Mouse (Mus musculus) gastrocnemius, postnatal 4 days (tissue): ENCODE measurements around the gene Cyb5d1. TPM values are rescaled to one million over a fixed set of nuclear protein-coding genes. Genes with fewer than 3 reads are reported as not detected.
A peak's percentile ranks its signal among the peaks of the same experiment; 100 is the strongest.

Experiments used
- DNase-seq, 2 experiments: peaks; one replicate each; pipeline ENCODE4 v3.0.0; 2021 to 2022; ENCODE audit warnings: low spot score in 2 of 2, mixed read lengths in 2 of 2
- long read RNA-seq, 2 experiments: library from polyadenylated mRNA; stranded (forward); transcript quantifications; one replicate each; pipeline ENCODE4 v2.0.0; 2021
- total RNA-seq, 2 experiments: library from RNA; stranded (reverse); gene quantifications; 2 replicates each; pipeline ENCODE4 v1.2.3; 2021

Gene Cyb5d1
- 10 to 100 TPM; 21.1 to 26.4 TPM for total RNA-seq
- long read RNA-seq, experiment 1, transcript Cyb5d1-201 (4 exons, 753 nt) = major isoform, 7 of 14 reads
- long read RNA-seq, experiment 1, partial matches to known transcripts = 1 of 14 reads
- long read RNA-seq, experiment 1, other reads (novel, unspliced or antisense) = 6 of 14 reads
- long read RNA-seq, experiment 2, transcript Cyb5d1-201 (4 exons, 753 nt) = major isoform, 15 of 19 reads
- long read RNA-seq, experiment 2, partial matches to known transcripts = 0 of 19 reads
- long read RNA-seq, experiment 2, other reads (novel, unspliced or antisense) = 4 of 19 reads

DNA sequence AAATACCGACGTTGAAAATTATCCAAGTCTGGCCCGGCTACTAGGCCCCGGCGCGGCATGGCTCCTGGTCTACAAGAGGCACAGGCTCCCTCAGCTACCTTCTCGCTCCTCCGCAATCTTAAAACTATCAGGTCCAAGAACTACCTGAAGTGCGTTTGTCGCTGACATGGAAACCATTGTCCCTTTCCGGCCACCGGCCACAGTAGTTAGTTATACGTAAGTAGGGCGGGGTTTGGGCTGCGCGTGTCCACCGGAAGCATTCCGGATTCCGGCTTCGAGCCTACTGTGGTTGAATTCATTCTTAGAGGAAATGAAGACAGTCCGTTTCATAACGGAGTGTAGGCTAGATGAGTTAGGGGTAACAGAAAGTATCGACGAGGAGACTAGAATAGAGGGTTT lies at the start of gene Cyb5d1, which contains the start of gene Naa38:
Gene Cyb5d1, minus strand, starts transcription at position 397 of the 399 bp plus-strand sequence.
Gene Naa38, plus strand, starts transcription at position 253 of the 399 bp plus-strand sequence.
- peak in 1 of 2 experiments; percentile 89 for DNase-seq

DNA sequence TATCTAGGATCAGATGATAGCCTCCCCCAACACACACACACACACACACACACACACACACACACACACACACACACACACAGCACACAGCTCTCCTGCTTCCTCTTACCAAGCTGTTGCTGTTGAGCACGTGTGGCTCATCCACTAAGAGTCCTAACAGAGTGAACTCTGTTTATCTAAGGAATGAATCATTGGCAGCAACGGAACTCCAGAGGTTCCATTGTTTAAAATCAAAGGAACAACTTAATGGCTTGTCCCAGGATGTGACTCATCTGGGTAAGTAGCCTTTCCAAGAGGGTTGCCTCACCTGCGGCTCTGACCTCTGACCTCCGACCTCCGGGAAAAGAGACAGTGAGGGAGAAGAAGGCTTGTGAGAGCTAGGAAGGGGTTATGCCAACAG lies 47.9 kb upstream of the Cyb5d1 start:
- DNase-seq = no peak

DNA sequence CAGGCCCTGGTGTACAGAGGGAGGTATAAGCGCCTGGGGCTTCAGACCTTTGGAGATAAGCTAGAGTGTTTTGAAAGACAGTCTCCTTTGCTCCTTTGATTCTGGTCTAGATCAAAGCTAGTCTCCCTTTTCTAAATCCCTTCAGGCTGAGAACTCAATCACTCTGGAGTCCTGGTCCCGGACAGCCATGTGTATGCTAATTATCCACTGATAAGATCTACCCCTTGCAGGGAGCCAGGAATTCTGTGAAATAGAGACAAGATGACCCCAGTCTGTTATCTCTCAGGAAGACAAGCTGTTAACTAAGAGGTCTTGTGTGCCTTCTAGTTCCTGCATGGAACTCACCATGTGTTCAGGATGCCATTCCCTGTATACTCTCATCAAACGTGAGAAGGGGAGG lies 41.9 kb upstream of the Cyb5d1 start:
- no peak for DNase-seq

DNA sequence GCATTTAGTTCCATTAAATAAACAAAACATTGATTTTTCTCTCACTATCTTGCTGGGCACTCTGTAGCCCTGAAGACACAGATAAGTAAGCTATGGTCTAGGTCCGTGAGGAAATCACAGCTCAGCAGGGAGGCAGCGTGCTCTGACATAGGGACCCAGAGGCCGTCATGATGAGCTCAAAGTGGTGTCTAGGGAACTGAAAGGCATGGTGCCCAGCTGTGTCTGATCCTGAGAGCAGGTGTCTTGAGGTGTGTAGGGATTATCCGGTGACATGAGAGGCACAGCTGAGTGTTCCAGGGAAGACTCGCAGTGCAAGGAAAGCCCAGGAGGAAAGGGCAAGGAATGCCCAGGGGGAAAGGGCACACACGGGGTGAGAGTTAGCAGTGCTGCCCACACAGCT lies 37.8 kb upstream of the Cyb5d1 start:
- DNase-seq = no peak

DNA sequence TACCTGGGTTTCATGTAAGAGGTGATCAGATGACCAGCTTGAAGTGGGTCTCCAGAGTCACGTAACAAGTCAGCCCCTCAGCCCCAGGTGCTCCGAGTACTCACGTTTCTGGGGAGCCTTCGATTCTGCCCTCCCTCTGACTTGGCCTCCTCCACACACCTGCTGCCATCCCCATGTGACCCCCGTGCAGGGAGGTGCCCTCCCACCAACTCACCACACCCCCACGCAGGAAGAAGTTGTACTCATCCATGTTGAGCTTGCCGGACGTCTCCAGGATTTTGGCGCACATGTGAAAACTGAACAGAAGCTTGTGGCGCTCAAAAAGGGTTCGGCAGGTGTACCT lies 37.2 kb upstream of the Cyb5d1 start:
- DNase-seq = no peak

DNA sequence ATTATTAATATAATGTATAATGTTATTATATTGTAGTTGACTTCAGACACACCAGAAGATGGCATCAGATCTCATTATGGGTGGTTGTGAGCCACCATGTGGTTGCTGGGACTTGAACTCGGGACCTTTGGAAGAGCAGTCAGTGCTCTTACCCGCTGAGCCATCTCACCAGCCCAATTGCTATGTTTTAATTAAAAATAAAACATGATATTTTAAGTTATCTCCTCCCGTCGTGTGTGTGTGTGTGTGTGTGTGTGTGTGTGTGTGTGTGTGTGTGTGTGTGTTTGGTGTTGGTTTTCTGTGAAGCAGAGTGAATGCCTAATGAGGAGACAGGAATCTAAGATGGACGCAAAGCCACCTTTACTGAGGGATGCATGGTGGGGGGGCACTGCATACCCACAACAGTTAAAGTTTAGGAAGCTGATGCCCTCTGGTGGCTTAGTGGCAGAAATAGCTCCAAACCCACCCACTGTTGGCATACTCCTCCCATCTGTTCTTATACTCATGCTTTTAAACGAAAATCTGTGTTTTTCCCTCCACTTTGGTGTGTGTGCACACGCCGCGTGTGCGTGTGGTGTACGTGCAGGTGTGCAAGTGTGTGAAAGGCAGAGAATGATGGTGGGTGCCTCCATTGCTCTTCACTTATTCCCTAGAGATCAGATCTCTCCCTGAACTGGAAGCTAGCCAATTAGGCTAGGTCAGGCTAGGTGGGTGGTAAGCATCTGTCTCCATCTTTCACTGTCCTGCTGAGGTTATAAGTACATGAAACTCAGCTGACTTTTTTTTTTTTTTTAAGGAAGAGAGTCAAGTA lies 36.6 kb upstream of the Cyb5d1 start:
- DNase-seq = peak in 1 of 2 experiments; percentile 63

DNA sequence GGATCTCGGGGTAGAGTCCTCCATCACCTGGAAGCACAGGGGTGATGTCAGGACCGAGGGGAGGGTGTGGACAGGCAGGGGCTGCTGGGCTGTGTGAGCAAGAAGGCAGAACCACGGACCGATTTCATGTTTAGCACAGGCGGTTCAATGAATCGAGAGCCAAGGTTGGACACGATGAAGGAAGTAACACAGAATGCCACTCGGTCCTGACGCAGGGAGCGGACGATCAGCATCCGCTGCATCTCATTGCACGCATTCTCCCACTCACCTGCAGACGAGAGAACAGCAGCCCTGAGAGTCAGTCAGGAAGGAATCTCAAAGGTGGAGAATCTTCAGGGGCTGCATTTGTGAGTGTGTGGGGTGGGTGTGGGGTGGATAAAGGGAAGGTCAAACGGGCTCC lies 35.2 kb upstream of the Cyb5d1 start:
- no peak for DNase-seq

DNA sequence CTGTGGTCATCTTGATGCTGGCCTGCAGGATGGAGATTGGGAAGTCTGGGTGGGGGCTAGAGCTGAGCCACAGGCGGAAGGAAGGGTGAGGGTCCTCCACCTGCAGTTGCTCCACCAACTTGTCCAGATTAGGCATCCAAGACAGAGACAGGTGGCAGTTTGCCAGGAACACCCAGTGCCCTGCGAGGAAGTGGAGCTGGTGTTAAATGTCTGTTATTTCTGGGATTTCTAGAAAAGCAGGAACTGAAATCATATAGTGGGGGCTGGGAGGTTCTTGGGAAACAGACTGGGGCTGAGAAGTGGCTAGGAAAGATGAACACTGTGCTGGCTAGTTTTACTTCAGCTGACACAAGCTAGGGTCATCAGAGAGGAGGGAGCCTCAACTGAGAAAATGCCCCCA lies 33.9 kb upstream of the Cyb5d1 start:
- peak in 1 of 2 experiments; percentile 38 for DNase-seq

DNA sequence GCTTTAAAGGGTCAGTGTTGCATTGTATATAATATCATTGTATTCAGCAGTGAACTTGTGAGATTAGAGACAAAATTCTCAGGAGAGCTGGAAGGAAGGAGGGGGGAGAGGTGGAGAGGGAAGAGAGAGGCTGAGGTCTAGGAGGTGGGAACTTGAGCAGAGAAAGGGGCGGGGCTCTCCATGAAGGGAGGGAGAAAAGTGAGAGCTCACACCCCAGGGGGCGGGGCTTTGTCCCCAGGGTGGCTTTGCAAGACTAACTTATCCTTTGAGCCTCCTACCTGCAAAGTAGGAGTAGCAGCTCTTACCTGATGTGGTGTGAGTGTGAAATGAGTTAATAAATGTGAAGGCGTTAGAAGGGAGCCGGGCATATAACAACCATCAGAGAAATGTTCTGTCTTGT lies 33.3 kb upstream of the Cyb5d1 start:
- DNase-seq = no peak

DNA sequence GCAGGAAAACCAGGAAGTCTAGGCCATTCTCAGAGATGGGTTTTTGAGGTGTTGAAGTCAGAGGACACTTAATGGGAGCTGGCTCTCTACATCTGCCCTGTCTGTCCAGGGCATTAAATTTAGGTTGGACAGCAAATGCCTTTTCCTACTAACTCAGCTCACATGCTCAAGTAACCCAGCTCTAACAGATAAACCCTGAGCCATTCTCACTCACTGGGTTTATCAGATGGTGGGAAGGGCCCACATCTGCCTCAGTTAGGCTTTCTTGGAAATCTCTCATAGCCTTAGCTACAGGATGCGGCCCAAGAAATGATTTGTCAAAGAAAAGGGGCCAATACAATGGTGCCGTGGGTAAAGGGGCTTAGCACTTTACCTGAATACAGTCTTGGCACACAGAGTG lies 30.8 kb upstream of the Cyb5d1 start:
- no peak for DNase-seq

DNA sequence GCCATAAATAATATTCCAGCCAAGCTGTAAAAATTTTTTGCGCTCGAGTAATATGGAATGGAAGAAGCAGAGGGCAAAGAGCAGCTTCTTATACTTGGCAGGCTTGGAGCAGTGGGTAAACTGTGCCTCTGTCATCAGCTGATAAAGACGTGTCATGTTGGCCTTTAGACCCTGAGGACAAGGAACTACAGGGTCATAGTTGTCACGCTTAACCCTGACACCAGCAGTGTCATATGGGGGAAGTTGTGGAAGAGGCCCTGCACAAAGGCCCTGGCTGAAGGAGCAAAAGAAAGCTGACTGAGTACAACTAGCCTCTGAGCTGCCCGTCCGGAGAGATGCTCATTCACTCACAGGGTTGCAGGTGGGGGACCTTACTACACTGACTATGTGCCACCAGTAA lies 28.5 kb upstream of the Cyb5d1 start:
- no peak for DNase-seq

DNA sequence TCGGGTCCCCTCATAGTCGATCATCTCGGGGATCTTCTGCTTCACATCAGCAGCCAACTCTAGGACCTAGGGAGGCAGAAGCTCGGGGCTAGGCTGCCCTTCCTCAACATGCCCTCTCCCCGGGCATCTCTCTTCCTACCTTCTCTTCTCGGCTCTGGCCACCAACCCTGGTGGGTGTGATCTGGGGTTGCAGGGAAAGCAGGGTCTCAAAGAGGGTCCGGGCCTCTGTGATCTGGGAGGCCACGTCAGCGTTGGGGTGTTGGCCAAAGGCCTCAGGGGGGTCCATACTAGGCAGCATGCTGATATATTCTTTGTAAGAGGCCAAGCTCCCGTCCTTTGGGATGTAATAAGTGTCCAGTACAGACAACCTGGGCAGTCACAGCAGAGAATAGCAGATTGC lies 27.4 kb upstream of the Cyb5d1 start:
- DNase-seq = no peak

DNA sequence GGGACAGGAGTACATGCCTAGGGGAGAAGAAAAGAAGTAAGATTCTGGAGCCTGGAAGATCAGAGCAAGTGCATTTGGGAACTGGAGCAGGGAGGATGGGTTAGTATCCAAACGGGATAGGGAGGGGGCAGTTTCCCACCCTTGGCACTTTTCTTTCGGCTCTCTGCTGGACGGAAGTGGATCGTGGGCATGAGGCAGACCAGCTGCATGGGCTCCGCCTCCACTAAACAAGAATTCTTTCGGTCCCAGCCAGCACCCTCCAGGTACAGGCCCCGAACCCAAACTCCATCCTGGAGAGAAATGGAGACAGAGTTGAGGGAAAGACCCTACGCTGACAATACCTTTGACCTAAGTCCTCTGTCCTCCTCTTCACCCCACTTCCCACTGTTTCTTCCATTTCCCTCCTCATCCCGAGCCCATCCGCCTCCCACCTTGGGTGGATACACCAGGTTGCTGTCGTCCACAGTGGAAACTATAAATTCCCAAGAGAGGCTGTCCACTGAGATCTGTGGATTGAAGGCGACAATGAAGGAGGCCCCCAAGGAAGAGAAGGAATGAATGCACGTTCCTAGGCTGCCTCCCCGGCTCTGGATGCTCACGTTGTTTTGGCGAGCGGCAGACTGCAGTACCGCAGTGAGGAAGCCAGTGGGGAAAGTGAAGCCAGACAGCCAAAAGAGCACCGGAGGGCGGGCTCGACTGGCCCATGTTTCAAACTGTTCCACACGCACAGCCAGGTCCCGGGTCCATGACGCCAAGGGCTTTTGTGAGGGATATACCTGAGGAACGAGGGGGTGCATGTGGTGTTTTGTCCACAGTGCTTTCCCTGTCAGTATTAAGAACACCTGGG lies 25.9 kb upstream of the Cyb5d1 start:
- DNase-seq = no peak

DNA sequence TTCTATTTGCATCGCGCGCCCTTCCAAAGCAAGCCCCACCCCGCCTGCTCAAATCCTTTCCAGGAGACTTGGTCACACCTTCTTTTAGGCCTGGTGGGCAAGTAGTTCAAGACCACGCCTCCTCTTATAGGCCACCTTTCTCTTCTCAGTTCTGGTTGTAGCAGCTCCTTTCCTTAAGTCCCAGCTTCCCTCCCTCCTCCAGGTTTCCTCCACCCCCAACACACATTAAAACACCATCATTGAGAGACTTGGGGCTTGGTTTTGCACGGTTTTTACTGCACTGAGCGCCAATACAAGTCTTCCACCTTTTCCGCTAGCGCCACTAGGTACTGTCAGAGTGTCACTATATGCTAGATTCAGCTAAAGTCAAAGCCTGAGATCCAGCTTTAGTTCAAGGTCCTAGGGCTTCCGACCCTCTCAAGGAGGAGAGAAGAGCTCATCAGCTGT lies 25.1 kb upstream of the Cyb5d1 start:
- DNase-seq = no peak

DNA sequence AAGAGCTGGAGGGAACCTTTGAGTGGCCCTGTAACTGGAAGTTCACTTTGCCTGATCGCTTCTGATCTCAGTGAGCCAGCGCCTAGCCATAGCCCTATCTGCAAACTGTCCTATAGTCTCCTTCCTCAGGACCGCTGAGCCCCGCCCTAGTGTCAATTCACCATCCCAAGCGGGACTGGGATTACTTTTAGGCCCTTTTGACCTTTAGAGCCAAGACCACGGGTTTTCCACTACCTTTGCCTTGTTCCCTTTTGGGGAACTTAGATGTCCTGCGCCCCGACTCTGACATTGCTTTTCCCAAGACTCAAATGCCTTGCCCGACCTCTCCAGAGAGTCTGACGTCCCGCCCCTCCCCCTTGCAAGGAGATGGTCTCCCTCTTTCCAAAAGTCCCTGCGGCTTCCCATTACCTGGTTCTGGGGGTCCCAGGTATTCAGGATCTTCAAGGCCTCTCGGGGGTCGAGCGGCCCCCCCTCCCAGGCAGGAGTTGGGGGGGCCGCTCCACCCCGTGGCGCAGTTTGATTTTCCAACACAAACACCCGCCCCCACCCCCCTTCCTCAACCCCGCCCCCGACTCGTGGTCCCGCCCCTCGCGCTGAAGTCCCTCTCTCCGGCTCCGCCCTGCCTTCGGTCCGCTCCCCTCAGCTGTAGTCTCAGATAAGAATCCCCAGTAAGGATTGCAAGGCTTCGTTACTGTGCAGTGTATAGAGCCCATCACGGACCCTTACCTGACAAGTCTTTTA lies 24.6 kb upstream of the Cyb5d1 start:
- DNase-seq = no peak

DNA sequence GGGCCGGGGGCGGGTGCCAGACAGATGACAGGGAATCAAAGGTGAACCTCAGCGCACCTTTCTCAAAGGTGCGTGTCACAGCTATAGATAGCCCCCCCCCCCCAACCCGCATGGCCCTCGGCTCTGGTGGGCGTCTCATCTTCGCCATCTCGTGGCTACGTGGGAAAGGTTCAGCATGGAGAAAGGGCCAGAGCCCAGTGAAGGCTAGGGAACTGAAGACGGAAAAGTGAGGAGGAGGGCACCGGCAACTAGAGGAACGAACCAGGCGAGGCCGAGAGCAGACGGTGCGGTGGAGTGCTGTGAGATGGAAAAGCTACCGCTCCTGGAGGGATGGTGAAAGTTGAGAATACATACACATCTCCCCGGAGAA lies 24.0 kb upstream of the Cyb5d1 start:
- DNase-seq = peak in 1 of 2 experiments; percentile 46

DNA sequence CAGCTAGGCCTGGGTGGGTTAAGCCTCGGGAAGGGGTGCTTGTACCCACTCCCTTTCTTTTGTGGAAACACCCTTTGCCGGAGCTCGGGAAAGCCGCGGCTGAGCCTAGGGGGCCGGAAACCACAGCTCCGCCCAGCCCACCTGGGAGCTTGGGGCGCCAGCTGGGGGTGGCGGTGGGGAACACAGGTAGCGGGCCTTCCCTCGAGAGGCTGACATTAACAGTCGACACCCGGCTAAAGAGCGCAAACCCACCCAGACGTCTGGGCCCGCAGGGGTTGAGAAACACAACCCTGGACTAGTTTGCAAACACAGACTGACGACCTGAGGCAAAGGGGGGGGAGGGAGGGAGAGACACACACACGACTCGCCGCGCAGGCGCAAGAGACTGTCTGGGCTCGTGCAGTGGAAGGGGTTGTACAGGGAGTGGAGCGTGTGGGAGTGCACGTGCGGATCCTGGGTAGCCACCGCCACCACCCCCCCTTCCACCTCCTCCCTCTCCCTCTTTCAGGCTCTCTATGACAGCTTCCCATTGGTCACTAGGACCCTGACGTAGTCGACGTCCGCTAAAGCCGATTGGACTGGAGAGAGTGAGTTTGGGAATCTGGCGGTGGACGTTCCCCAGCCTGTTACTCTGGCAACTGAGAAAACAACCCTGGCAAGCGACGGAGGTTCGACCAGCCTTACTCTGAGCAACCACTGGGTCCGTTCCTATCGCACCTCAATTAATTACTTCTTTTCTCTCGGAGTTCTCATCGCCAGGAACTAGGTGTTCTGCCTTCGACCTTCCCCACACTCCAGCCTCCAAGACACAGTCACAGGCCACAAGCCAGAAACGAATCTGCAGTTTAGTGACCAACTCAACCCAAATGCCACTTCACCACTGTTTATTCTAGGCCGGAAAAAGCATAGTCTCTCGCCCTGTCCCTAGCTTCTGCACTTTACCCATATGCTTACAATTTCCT lies 23.3 kb upstream of the Cyb5d1 start:
- peak; percentile 83 to 88 for DNase-seq

DNA sequence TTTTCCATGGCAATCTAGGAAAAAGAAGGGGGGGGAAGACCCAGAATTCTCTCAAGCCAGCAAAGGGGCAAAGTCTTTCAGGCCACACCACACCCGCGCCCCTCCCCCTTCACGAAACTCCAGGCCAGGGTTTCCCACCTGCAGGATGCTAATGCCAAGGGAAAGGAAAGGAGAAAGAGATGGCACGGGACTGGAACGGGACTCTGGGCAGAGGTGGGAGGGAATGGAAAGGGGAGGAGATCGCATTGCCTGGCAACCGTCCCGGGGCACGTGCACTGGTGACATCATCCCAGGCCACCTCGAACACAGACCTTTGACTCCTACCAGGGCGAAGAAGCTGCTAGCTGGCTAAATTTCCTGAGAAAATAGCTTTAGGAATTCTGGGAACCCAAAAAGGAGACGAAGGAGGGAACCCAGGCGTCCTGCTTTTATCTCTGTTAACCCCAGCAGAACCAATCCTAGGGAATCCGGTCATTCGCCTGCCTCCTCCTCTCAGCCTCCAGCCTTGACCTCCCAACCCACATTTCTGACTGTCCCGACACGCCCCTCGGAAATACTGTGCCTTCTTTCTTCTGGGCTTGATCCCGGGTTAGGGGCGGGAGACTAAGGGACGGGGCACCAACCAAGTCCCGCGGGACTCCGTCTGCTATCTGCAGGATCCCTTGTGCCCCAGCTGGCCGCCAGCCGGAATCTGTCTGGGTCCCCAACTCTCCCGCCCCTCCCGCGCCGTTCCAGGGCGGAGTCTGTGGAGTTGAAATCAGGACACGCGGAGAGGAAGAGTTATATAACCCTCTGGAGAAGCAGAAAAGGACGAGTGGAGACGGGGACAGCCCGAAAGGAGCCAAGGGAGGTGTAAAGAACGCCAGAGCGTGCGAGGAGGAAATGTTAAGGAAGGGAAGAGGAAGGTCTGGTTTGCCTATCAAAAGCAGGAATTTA lies 22.3 kb upstream of the Cyb5d1 start:
- peak; percentile 97 to 98 for DNase-seq
